Mouse (Mus musculus) stomach, embryonic 16.5 days (tissue): Measurements from ENCODE around the gene Lbhd2. TPM values are rescaled to one million over a fixed set of nuclear protein-coding genes. Genes with fewer than 3 reads are reported as not detected.
A peak's percentile ranks its signal among the peaks of the same experiment; 100 is the strongest.

Experiments
- ATAC-seq: fragments of 200-750 bp; cut with Nextera tagmentation; 2 replicates; pipeline ENCODE4 v1.8.0; 2017; ENCODE audit warnings: moderate number of reproducible peaks, moderate TSS enrichment; ENCODE audit not compliant: insufficient read depth, low FRiP score
- H3K27ac ChIP-seq: fragments of 300-500 bp; sonication (generic); 2 replicates; pipeline ENCODE4 v1.5.1; 2014; ENCODE audit warnings: low read length
- H3K27me3 ChIP-seq: fragments of 300-500 bp; sonication (generic); 2 replicates; pipeline ENCODE4 v1.6.1; 2014; ENCODE audit warnings: low read length, control low read depth, mixed read lengths; ENCODE audit not compliant: control insufficient read depth, insufficient read depth
- H3K36me3 ChIP-seq: fragments of 300-500 bp; sonication (generic); 2 replicates; pipeline ENCODE4 v1.6.1; 2014; ENCODE audit warnings: low read length; ENCODE audit not compliant: control insufficient read depth, insufficient read depth
- H3K4me1 ChIP-seq: fragments of 300-500 bp; sonication (generic); 2 replicates; pipeline ENCODE4 v1.6.1; 2014; ENCODE audit warnings: low read length, control low read depth, mixed read lengths; ENCODE audit not compliant: control insufficient read depth, insufficient read depth
- H3K4me2 ChIP-seq: fragments of 300-500 bp; sonication (generic); 2 replicates; pipeline ENCODE4 v1.6.1; 2014; ENCODE audit warnings: low read depth, low read length, mixed read lengths
- H3K4me3 ChIP-seq: fragments of 300-500 bp; sonication (generic); replicated peaks from 2 replicates; pipeline ENCODE4 v1.5.1; 2014; ENCODE audit warnings: mild to moderate bottlenecking, low read length
- H3K9ac ChIP-seq: fragments of 300-500 bp; sonication (generic); 2 replicates; pipeline ENCODE4 v1.6.1; 2014; ENCODE audit warnings: low read length
- H3K9me3 ChIP-seq: fragments of 300-500 bp; sonication (generic); replicated peaks from 2 replicates; pipeline ENCODE4 v1.6.1; 2016; ENCODE audit warnings: low read length, control low read depth; ENCODE audit not compliant: control insufficient read depth
- WGBS: fragments of 180-500 bp; shearing (Covaris S2); extraction: QIAGEN DNeasy Blood & Tissue Kit; methylation state at CpG from one replicate; pipeline ENCODE4 v1.1.7; 2014; 5-methylcytosine and 5-hydroxymethylcytosine counted together
- polyA plus RNA-seq: library from polyadenylated mRNA; unstranded; fragments of >200 nt; fragmentation: Nextera tagmentation; extraction: Ambion mirVana; gene quantifications from 2 replicates; pipeline ENCODE4 v1.2.1, GENCODE M21; 2015

Lbhd2 gene
- polyA plus RNA-seq, 1 experiment from 2014 or later = 1.4 TPM

DNA sequence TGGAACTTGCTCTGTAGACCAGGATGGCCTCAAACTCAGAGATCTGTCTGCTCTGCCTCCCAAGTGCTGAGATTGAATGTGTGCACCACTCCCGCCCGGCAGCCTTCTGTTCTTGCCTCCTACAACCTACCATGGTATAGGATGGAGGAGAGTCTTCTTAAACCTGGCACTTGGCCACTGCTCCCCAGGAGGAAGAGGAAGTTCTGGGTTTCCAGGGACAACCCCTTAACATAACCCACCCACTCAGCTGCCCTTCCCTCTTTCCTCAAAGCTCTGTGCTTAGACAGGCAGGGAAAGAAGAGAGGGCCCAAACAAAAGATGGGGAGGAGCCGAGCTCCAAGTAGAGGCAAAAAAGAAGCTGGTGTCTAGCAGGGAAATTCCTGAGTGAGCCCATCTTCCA lies 34.9 kb downstream of the Lbhd2 start:
- Histone ChIP-seq H3K27me3 (peaks cover 53% of the 10 kb centered on the region), H3K9me3 (0 out of 2 replicates have a peak, but pooled peaks cover 3% of the 10 kb centered on the region), H3K9ac (no peak overlapping the region), H3K4me2 (no peak overlapping the region), H3K36me3 (no peaks in the 10 kb centered on the region), H3K4me1 (peaks cover 25% of the 10 kb centered on the region), H3K27ac (no peak overlapping the region; the same call in 1 of the 2 replicates), H3K4me3 (no peak overlapping the region)
- 57% methylated on average over 3 of the region's 3 CpGs for WGBS
- ATAC-seq = no peak

GRCm38 (mm10) chr12:111442309-111443010 lies 35.9 kb downstream of the Lbhd2 start, which contains the start of gene Tnfaip2:
Gene Tnfaip2, plus strand, starts transcription at chr12:111442469.
- H3K27ac ChIP-seq = peak within 1 kb of the TSS; percentile 27; the same call in 1 of the 2 replicates
- 2% methylated on average over 46 of the region's 48 CpGs for WGBS
- ATAC-seq = peak; percentile 78
- peak within 1 kb of the TSS; percentile 64 for H3K9ac ChIP-seq
- peaks cover 21% of the 10 kb centered on the region for H3K4me1 ChIP-seq
- no peaks in the 10 kb centered on the region for H3K36me3 ChIP-seq
- peak within 1 kb of the TSS; percentile 46 for H3K4me3 ChIP-seq
- H3K9me3 ChIP-seq = 0 out of 2 replicates have a peak, but pooled peaks cover 3% of the 10 kb centered on the region
- H3K27me3 ChIP-seq = peaks cover 62% of the 10 kb centered on the region
- peak within 1 kb of the TSS; percentile 58 for H3K4me2 ChIP-seq

DNA sequence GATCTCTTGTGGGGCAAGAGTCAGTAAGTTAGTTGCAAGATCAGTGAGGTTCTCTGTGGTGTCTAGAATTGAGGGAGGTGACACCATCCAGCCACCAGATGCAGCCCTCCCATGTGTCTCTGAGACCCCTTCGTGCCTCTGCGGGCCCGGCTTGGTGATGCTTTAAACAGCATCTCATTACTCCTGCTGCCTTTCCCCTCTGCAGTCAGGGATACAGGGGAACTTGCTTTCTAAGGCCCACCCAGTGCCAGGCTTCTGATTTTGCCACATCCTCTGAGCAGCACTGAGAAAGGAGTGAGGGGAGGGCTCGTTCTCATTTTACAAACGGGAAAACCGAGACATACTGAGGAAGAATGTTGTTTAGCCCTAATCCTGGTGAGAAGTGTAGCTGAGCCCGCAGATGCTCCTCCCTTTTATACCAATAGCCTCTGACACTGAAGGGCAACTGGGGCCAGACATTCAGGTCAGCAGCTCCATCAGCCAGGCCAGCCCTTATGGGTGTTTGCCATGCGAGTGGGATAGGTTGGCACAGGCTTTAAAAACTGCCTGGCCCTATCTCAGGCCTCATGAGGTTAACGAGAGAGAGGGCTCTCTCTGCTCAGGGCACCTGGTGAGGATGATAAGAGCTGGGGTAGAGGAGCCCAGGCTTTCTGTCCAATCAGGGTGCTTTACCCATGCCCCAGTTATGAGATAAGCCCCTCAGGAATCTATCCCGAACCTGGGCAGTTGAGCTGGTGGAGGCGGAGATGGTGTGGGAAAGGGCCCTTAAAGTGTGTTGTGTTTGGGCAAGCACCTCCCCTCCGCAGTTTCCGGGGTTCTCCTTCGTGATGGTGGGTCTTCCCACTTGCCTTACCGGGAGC lies 36.6 kb downstream of the Lbhd2 start:
- 0 out of 2 replicates have a peak, but pooled peaks have one; percentile 14 for ATAC-seq
- peaks cover 70% of the 10 kb centered on the region for H3K27me3 ChIP-seq
- H3K36me3 ChIP-seq = no peaks in the 10 kb centered on the region
- H3K4me2 ChIP-seq = peak overlapping the region; percentile 58
- peak overlapping the region; percentile 64 for H3K9ac ChIP-seq
- H3K4me3 ChIP-seq = peak overlapping the region; percentile 46
- 0 out of 2 replicates have a peak, but pooled peaks cover 3% of the 10 kb centered on the region for H3K9me3 ChIP-seq
- WGBS = 37% methylated on average over 15 of the region's 15 CpGs
- H3K4me1 ChIP-seq = peaks cover 21% of the 10 kb centered on the region
- H3K27ac ChIP-seq = peak overlapping the region; percentile 27; the same call in 1 of the 2 replicates

DNA sequence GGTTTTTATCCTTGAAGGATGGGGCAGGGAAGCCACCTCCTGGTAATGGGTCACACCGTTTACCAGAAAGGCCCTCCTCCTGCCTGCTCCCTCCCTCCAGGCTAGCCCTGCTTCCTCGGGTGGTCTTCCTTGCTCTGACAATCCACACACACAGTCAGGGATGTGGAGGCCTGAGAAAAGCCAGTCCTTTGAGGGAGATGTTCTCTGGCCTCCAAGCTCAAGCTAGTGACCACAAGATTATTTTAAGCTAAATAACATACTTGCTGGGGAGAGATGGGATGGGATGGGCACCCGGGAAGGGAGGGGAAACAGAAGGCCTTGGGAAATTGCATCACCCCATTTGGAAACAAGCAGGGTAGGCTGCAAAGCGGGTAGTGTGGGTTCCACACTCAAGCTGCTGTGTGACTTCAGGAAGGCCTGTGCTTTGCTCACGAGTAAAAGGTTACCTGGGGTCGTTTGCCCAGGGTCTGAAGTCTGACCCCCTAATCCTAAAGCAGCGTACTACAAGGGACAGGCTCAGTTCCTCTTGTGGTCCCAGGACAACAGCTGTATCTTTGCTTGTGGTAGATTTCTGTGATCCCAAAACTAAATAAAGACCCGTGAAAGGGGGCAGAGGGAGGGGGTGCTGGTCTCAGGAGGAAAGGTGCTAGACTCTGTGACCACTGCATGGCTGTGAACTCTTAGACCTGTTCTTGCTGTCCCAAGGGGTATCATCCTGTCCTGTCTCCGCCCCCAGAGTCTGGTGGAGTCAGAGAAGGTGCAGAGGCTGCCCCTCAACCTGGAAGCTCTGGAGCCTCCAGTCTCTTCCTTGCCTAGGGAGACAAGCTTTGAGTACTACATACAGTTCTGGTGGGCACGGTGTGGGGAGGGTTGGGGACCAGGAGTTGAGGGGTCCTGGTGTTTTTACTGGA lies 37.6 kb downstream of the Lbhd2 start:
- Histone ChIP-seq H3K27me3 (peaks cover 79% of the 10 kb centered on the region), H3K4me3 (peak overlapping the region; percentile 46; the same call in 1 of the 2 replicates), H3K9me3 (0 out of 2 replicates have a peak, but pooled peaks cover 3% of the 10 kb centered on the region), H3K4me2 (0 out of 2 replicates have a peak overlapping the region, but pooled peaks have one; percentile 19), H3K4me1 (peaks cover 28% of the 10 kb centered on the region), H3K9ac (0 out of 2 replicates have a peak overlapping the region, but pooled peaks have one; percentile 3), H3K27ac (no peak overlapping the region), H3K36me3 (no peaks in the 10 kb centered on the region)
- WGBS = 44% methylated on average over 10 of the region's 10 CpGs
- no peak for ATAC-seq

DNA sequence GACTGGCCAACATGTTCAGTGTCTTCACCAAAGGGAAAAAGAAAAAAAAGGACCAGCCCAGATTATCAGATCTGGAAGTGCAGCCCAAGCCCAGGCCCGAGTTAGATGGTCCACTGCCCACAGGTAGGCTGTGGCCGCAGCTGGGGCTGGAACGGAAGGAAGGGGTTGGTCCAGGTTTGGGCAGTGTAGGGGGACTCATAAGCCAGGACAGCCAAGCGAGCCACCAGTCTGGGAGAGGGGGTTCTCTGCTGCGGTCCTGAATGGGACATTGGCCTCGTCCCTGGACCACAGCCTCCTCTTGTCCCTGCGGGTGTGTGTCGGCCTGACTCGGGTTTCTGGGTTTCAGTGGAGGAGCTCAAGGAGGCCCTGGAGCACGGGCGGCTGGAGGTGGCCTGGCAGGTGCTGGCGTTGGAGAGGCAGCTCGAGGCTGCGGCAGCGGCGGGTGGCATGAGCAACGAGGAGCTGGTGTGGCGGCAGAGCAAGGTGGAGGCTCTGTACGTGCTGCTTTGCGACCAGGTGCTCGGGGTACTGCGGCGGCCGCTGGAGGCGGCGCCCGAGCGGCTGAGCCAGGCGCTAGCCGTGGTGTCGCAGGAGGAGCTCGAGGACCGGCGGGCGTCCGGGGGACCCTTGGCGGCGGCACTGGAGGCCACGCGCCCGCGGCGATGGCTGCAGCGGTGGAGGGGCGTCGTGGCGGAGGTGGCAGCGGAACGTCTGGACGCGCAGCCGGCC lies 38.7 kb downstream of the Lbhd2 start:
- H3K4me3 ChIP-seq = peak overlapping the region; percentile 23
- peaks cover 34% of the 10 kb centered on the region for H3K4me1 ChIP-seq
- H3K27ac ChIP-seq = no peak overlapping the region
- WGBS = 9% methylated on average over 52 of the region's 52 CpGs
- no peaks in the 10 kb centered on the region for H3K9me3 ChIP-seq
- peak overlapping the region; percentile 45 for H3K4me2 ChIP-seq
- peak overlapping the region; percentile 32; the same call in 1 of the 2 replicates for H3K9ac ChIP-seq
- peaks cover 79% of the 10 kb centered on the region for H3K27me3 ChIP-seq
- ATAC-seq = no peak
- no peaks in the 10 kb centered on the region for H3K36me3 ChIP-seq

DNA sequence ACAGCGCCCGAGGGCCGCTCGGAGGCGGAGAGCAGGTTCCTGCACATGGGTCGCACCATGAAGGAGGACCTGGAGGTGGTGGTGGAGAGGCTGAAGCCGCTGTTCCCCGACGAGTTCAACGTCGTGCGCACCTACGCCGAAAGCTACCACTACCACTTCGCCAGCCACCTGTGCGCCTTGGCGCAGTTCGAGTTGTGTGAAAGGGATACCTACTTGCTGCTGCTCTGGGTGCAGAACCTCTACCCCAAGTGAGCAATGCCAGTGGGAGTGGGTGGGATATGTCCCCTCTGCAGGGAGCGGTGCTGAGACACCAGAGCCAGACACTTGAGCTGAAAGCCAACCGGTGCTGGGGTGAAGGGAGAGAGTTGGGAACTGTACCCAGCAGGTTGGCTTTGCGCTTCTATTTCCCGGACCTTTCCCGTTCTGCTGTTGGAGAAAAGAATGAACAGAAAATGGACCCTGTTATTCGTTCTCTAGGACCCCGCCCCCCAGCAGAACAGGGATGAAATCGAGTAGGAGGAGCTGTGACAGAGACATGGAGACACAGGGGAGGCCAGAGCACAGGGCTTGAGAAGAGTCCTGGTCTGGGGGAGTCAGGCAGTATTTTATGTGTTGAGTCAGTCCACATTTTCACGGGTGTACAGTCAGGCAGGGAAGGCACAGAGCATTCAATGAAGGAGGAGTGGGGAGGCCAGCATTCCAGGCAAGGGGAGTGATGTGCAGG lies 39.4 kb downstream of the Lbhd2 start:
- Histone ChIP-seq H3K27me3 (peaks cover 77% of the 10 kb centered on the region), H3K9me3 (no peaks in the 10 kb centered on the region), H3K9ac (peak overlapping the region; percentile 32; the same call in 1 of the 2 replicates), H3K4me1 (peaks cover 34% of the 10 kb centered on the region), H3K36me3 (no peaks in the 10 kb centered on the region), H3K27ac (no peak overlapping the region), H3K4me3 (peak overlapping the region; percentile 23), H3K4me2 (peak overlapping the region; percentile 45)
- no peak for ATAC-seq
- 13% methylated on average over 27 of the region's 27 CpGs for WGBS

DNA sequence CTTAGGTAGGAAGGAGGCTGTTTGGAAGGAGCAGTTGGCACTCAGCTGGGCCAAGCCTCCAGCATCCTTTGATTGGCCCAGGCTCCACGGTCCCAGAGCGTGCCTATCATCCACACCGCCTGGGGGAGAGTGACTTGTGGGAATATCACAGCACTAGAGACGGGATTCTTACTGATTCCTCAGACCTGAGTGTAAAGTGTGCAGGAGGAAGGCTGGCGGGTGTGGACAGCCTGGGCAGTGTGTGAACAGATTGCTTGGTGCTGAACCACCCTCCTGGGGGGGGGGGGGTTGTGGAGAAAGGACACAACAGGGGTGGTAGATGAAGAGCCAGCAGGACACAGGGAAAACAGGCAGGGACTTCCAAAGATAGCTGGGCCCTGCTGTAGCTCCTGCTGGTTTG lies 40.1 kb downstream of the Lbhd2 start:
- peaks cover 33% of the 10 kb centered on the region for H3K4me1 ChIP-seq
- no peaks in the 10 kb centered on the region for H3K9me3 ChIP-seq
- ATAC-seq = no peak
- H3K4me2 ChIP-seq = no peak overlapping the region
- H3K9ac ChIP-seq = no peak overlapping the region
- no peak overlapping the region for H3K4me3 ChIP-seq
- H3K27ac ChIP-seq = no peak overlapping the region
- peaks cover 75% of the 10 kb centered on the region for H3K27me3 ChIP-seq
- 52% methylated on average over 5 of the region's 5 CpGs for WGBS
- no peaks in the 10 kb centered on the region for H3K36me3 ChIP-seq
